Comparison of ENCODE assay signal across 7 mouse cellular contexts in the genomic region with DNA sequence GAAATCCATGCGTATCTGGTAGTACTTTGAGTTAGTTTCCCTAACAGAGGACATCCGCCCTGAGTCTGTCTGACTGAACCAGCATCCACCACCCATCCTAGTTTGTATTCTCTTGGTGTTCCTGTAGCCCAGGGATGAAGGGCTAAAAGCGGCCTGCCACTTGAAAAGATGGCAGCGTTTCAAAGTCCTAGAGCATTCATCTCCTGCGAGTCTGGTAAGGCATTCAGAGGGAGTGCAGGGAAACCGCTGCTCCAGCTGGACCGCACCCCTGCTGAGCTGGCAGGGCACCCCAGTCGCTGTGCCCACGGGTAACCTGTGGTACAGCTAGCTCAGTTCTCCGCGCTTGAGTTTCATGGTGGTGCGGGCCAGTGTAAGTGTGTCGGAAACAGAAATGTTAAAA. TPM values are rescaled to one million over a fixed set of nuclear protein-coding genes. Genes with fewer than 3 reads are reported as not detected.
DNase-seq lines count a peak whose midpoint lies in the region; ATAC-seq lines count a peak whose summit lies in the region.

No protein-coding gene starts in this region.

- DNase-seq in Muller cell, postnatal 12 days (ENCODE audit: inconsistent ontology term), result peak; percentile 51
- peak; percentile 83 for DNase-seq in cerebellum, adult 11-12 months
- peak; percentile 54 to 69 for DNase-seq in layer of hippocampus, postnatal 36 days
- no peak for DNase-seq in urinary bladder, postnatal 25 days (ENCODE audit: low spot score)

- 0 out of 2 replicates have a peak, but pooled peaks cover 6% of the 10 kb centered on the region for H3K36me3 ChIP-seq in heart, embryonic 12.5 days
- no peaks in the 10 kb centered on the region for H3K36me3 ChIP-seq in stomach, embryonic 16.5 days (ENCODE audit: control insufficient read depth, insufficient read depth, low read length)

- no peak overlapping the region for H3K9ac ChIP-seq in heart, embryonic 12.5 days
- no peak overlapping the region; the same call in 1 of the 2 replicates for H3K9ac ChIP-seq in stomach, embryonic 16.5 days (ENCODE audit: low read length)

- WGBS in heart, embryonic 12.5 days, result 54% methylated on average over 13 of the region's 13 CpGs
- 67% methylated on average over 13 of the region's 13 CpGs for WGBS in stomach, embryonic 16.5 days

- no peaks in the 10 kb centered on the region for H3K27me3 ChIP-seq in heart, embryonic 12.5 days (replicated peaks)
- H3K27me3 ChIP-seq in stomach, embryonic 16.5 days (ENCODE audit: control insufficient read depth, insufficient read depth, low read length), result no peaks in the 10 kb centered on the region

- H3K4me3 ChIP-seq in heart, embryonic 12.5 days, result no peak overlapping the region
- H3K4me3 ChIP-seq in stomach, embryonic 16.5 days (replicated peaks; ENCODE audit: low read length), result no peak overlapping the region

- H3K4me2 ChIP-seq in heart, embryonic 12.5 days, result 0 out of 2 replicates have a peak overlapping the region, but pooled peaks have one; percentile 8
- no peak overlapping the region for H3K4me2 ChIP-seq in stomach, embryonic 16.5 days (ENCODE audit: low read depth, low read length)

- no peaks in the 10 kb centered on the region for H3K9me3 ChIP-seq in heart, embryonic 12.5 days (replicated peaks)
- H3K9me3 ChIP-seq in stomach, embryonic 16.5 days (replicated peaks; ENCODE audit: control insufficient read depth, low read length), result no peaks in the 10 kb centered on the region

- peak overlapping the region; percentile 83 for H3K27ac ChIP-seq in heart, embryonic 12.5 days (ENCODE audit: poor library complexity, severe bottlenecking)
- H3K27ac ChIP-seq in stomach, embryonic 16.5 days (ENCODE audit: low read length), result peak overlapping the region; percentile 33

- H3K4me1 ChIP-seq in heart, embryonic 12.5 days (replicated peaks), result peaks cover 60% of the 10 kb centered on the region
- peaks cover 22% of the 10 kb centered on the region for H3K4me1 ChIP-seq in stomach, embryonic 16.5 days (ENCODE audit: control insufficient read depth, insufficient read depth, low read length)

- ATAC-seq in heart, embryonic 12.5 days (ENCODE audit: insufficient number of reproducible peaks, low FRiP score), result no peak
- no peak for ATAC-seq in stomach, embryonic 16.5 days (ENCODE audit: insufficient read depth, low FRiP score)
- no peak for ATAC-seq in granulocyte monocyte progenitor cell, adult 5-6 weeks (replicated peaks; ENCODE audit: poor library complexity, severe bottlenecking)

RNA-seq across cellular contexts. Expression of a gene that starts 22.0 kb away (rescaled TPM):
- 21.4 and 23.8 TPM in 2 replicates for polyA plus RNA-seq in heart, embryonic 12.5 days (2016; fragmentation: Nextera tagmentation; extraction: Ambion mirVana)
- total RNA-seq in layer of hippocampus, postnatal 36 days (2021), result 100 to 1,000 TPM; 104 to 118 TPM
- 34.6 and 36.8 TPM in 2 replicates for polyA plus RNA-seq in stomach, embryonic 16.5 days (2015; fragmentation: Nextera tagmentation; extraction: Ambion mirVana)
- total RNA-seq in granulocyte monocyte progenitor cell, adult 5-6 weeks (2014; fragmentation: Nextera tagmentation), result 57.0 and 64.0 TPM in 2 replicates
- total RNA-seq in granulocyte monocyte progenitor cell, adult 5-6 weeks (2017), result 24.3 and 47.2 TPM in 2 replicates

RNA-seq across cellular contexts. Expression of a gene that starts 32.3 kb away (rescaled TPM):
- 37.4 and 40.4 TPM in 2 replicates for polyA plus RNA-seq in heart, embryonic 12.5 days (2016; fragmentation: Nextera tagmentation; extraction: Ambion mirVana)
- 10 to 100 TPM; 41.7 to 47.4 TPM for total RNA-seq in layer of hippocampus, postnatal 36 days (2021)
- polyA plus RNA-seq in stomach, embryonic 16.5 days (2015; fragmentation: Nextera tagmentation; extraction: Ambion mirVana), result 34.8 and 39.3 TPM in 2 replicates
- 12.8 and 13.5 TPM in 2 replicates for total RNA-seq in granulocyte monocyte progenitor cell, adult 5-6 weeks (2014; fragmentation: Nextera tagmentation)
- total RNA-seq in granulocyte monocyte progenitor cell, adult 5-6 weeks (2017), result 16.4 and 16.9 TPM in 2 replicates
